Mouse (Mus musculus) ES-E14 (cell line): ENCODE measurements around the gene Chst1. TPM values are rescaled to one million over a fixed set of nuclear protein-coding genes. Genes with fewer than 3 reads are reported as not detected.

Experiments
- DNase-seq: peaks from one replicate; pipeline ENCODE4 v3.0.0-alpha.2; 2013; ENCODE audit warnings: low read depth, low spot score
- H3K27ac ChIP-seq: 2 replicates; pipeline ENCODE4 v1.5.1; 2012; ENCODE audit warnings: low read depth, mild to moderate bottlenecking, low read length, moderate library complexity, mixed read lengths; ENCODE audit not compliant: poor library complexity, insufficient read depth, severe bottlenecking
- H3K36me3 ChIP-seq: 2 replicates; pipeline ENCODE4 v1.6.1; 2012; ENCODE audit warnings: mild to moderate bottlenecking, low read length, moderate library complexity, mixed read lengths; ENCODE audit not compliant: control insufficient read depth, poor library complexity, insufficient read depth, severe bottlenecking
- H3K4me1 ChIP-seq, 2 experiments: fragments of 150-350 bp in 1 of 2; sonication (generic) in 1 of 2; 2 replicates each; pipeline ENCODE4 v1.6.1; 2012; ENCODE audit warnings: low read length in 2 of 2, mild to moderate bottlenecking in 1 of 2, mixed read lengths in 1 of 2; ENCODE audit not compliant: control insufficient read depth in 2 of 2, insufficient read depth in 2 of 2, poor library complexity in 1 of 2
- H3K4me3 ChIP-seq, 2 experiments: fragments of 150-350 bp in 1 of 2; sonication (generic) in 1 of 2; 2 replicates each; pipeline ENCODE4 v1.5.1; 2012; ENCODE audit warnings: low read length in 2 of 2, low read depth in 1 of 2, mild to moderate bottlenecking in 1 of 2, mixed read lengths in 1 of 2; ENCODE audit not compliant: insufficient read depth in 1 of 2, poor library complexity in 1 of 2, severe bottlenecking in 1 of 2
- H3K9ac ChIP-seq: 2 replicates; pipeline ENCODE4 v1.6.1; 2012; ENCODE audit warnings: low read depth, mild to moderate bottlenecking, low read length, mixed read lengths; ENCODE audit not compliant: poor library complexity, insufficient read depth, severe bottlenecking
- H3K9me3 ChIP-seq: fragments of 150-350 bp; sonication (generic); 2 replicates; pipeline ENCODE4 v1.6.1; 2012; ENCODE audit warnings: low read depth, mild to moderate bottlenecking, low read length; ENCODE audit not compliant: control insufficient read depth, insufficient read depth
- CHD2 ChIP-seq: IDR thresholded peaks from 2 replicates; pipeline ENCODE4 v1.6.1; 2014; ENCODE audit warnings: mild to moderate bottlenecking, low read depth, low read length, inconsistent platforms
- HCFC1 ChIP-seq: IDR thresholded peaks from 2 replicates; pipeline ENCODE4 v1.6.1; 2012; ENCODE audit warnings: low read length, inconsistent platforms, borderline replicate concordance; ENCODE audit not compliant: insufficient read depth
- MAFK ChIP-seq: IDR thresholded peaks from 2 replicates; pipeline ENCODE4 v1.6.1; 2014; ENCODE audit warnings: mild to moderate bottlenecking, low read depth, low read length, inconsistent platforms; ENCODE audit not compliant: insufficient read depth
- ZC3H11A ChIP-seq: IDR thresholded peaks from 2 replicates; pipeline ENCODE4 v1.6.1; 2012; ENCODE audit warnings: low read depth, mild to moderate bottlenecking, inconsistent platforms, low read length, borderline replicate concordance
- ZNF384 ChIP-seq: IDR thresholded peaks from 2 replicates; pipeline ENCODE4 v1.6.1; 2012; ENCODE audit warnings: low read depth, low read length, inconsistent platforms
- in situ Hi-C, 2 experiments: fragments of 600-800 bp; cut with MboI; formaldehyde crosslinking; loops; one replicate each; pipeline ENCODE4 v1.15.1; 2025; ENCODE audit warnings: low sequenced_read_pairs in 2 of 2, inconsistent platforms in 1 of 2; ENCODE audit not compliant: unreplicated experiment in 2 of 2
- total RNA-seq: library from RNA; depleted of rRNA; stranded (reverse); fragments of 300-350 nt; gene quantifications from 2 replicates; pipeline ENCODE4 v1.2.3, GENCODE M21; 2012

The Chst1 gene
- total RNA-seq, 1 experiment = 0.98 TPM

- H3K27ac ChIP-seq = no peak overlapping the region
- H3K4me3 ChIP-seq = no peak overlapping the region
- 0 out of 4 replicates have a peak, but pooled peaks cover 0 to 2% of the 10 kb centered on the region in 2 experiments for H3K4me1 ChIP-seq
- DNase-seq = no peak
- no peaks in the 10 kb centered on the region for H3K36me3 ChIP-seq
- no peaks in the 10 kb centered on the region for H3K9me3 ChIP-seq
- no peak overlapping the region for H3K9ac ChIP-seq
- no peak for TF ChIP-seq CHD2
- TF ChIP-seq HCFC1 = no peak
- no peak for TF ChIP-seq ZNF384
- TF ChIP-seq ZC3H11A = no peak
- TF ChIP-seq MAFK = no peak
- in situ Hi-C loops = loop anchor here in 1 of 2 experiments (25.0 kb wide), 1 partner anchor 202 kb away; no protein-coding TSS in a partner anchor
Measured at GRCm38 (mm10) chr2:92609704-92610379, 10.3 kb downstream of the Chst1 start.

DNA sequence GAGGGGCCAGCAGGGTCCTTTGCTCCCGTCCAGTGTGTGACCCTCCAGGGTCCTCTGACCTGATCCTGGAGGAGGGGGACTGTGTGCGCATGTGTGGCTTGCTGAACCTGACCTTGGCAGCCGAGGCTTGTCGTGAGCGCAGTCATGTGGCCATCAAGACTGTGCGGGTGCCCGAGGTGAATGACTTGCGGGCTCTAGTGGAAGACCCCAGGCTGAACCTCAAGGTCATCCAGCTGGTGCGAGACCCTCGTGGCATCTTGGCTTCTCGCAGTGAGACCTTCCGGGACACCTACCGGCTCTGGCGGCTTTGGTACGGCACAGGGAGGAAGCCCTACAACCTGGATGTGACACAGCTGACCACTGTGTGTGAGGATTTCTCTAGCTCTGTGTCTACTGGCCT, 14.1 kb downstream of the Chst1 start:
- TF ChIP-seq MAFK = no peak
- TF ChIP-seq ZC3H11A = no peak
- TF ChIP-seq ZNF384 = no peak
- TF ChIP-seq HCFC1 = no peak
- no peak for TF ChIP-seq CHD2
- H3K27ac ChIP-seq = no peak overlapping the region
- no peaks in the 10 kb centered on the region for H3K36me3 ChIP-seq
- H3K4me3 ChIP-seq = no peak overlapping the region
- H3K9ac ChIP-seq = no peak overlapping the region
- H3K4me1 ChIP-seq = 0 out of 4 replicates have a peak, but pooled peaks cover 0 to 2% of the 10 kb centered on the region in 2 experiments
- no peaks in the 10 kb centered on the region for H3K9me3 ChIP-seq
- DNase-seq = no peak
- in situ Hi-C loops = loop anchor here in 1 of 2 experiments (25.0 kb wide), 1 partner anchor 199 kb away; no protein-coding TSS in a partner anchor

DNA sequence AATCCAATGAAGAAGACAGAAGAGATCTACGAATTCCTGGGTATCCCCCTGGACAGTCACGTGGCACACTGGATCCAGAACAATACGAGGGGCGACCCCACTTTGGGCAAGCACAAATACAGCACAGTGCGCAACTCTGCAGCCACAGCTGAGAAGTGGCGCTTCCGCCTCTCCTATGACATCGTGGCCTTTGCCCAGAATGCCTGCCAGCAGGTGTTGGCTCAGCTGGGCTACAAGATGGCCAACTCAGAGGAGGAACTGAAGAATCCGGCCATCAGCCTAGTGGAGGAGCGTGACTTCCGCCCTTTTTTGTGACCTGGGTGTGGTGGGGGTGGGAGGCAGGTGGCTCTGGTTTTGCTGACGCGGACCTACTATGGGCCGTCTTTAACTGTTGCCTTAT, 14.6 kb downstream of the Chst1 start:
- no peaks in the 10 kb centered on the region for H3K36me3 ChIP-seq
- H3K4me1 ChIP-seq = 0 out of 4 replicates have a peak, but pooled peaks cover 0 to 2% of the 10 kb centered on the region in 2 experiments
- no peak overlapping the region for H3K27ac ChIP-seq
- no peak overlapping the region for H3K9ac ChIP-seq
- no peaks in the 10 kb centered on the region for H3K9me3 ChIP-seq
- TF ChIP-seq ZC3H11A = no peak
- TF ChIP-seq ZNF384 = no peak
- no peak for TF ChIP-seq CHD2
- TF ChIP-seq MAFK = no peak
- no peak for TF ChIP-seq HCFC1
- no peak overlapping the region for H3K4me3 ChIP-seq
- in situ Hi-C loops = loop anchor here in 1 of 2 experiments (25.0 kb wide), 1 partner anchor 198 kb away; no protein-coding TSS in a partner anchor
- DNase-seq = no peak

DNA sequence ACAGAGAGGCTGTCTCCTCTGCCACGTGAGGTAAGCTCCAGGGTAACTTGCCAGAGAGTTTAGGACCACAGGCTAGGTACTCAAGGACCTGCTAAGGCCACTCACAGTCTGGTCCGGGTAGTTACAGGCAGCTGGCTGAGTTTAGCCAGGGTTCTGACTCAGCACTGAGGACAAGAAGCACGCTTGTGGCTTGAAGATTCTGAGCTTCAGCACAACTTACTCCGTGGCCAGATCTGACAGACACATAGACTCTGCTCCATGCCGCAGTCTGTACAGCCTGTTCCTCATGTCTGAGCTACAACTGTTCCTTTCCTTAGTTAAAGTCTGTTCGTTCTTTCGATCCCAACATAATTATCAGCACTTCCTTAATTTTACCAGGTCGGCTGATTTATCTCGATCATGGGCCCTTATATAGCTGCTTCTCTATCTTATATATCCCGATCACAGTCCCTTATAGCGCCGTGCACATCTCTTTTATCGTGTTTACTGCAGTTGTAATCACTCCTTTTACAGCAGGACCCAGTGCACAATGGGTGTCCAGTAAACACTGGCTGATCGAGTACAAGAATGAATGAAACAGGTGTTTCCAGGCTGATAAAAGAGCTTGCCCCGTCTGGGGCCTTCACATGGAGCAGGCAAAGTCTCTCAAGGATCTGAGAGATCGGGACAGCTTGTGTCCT, 17.7 kb downstream of the Chst1 start:
- H3K36me3 ChIP-seq = no peaks in the 10 kb centered on the region
- TF ChIP-seq ZC3H11A (no peak), ZNF384 (no peak), MAFK (no peak), CHD2 (no peak), HCFC1 (no peak)
- H3K4me1 ChIP-seq = 0 out of 4 replicates have a peak, but pooled peaks cover 0 to 2% of the 10 kb centered on the region in 2 experiments
- no peak overlapping the region for H3K9ac ChIP-seq
- DNase-seq = no peak
- in situ Hi-C loops = loop anchor here in 1 of 2 experiments (25.0 kb wide), 1 partner anchor 195 kb away; no protein-coding TSS in a partner anchor
- H3K9me3 ChIP-seq = no peaks in the 10 kb centered on the region
- no peak overlapping the region for H3K27ac ChIP-seq
- H3K4me3 ChIP-seq = no peak overlapping the region
